Mouse (Mus musculus): ENCODE data around the gene Faf1. TPM values are rescaled to one million over a fixed set of nuclear protein-coding genes. Genes with fewer than 3 reads are reported as not detected.

The Faf1 gene
- polyA plus RNA-seq, 1 experiment from 2014 or later: 27.5 TPM

- no peak overlapping the region for H3K4me3 ChIP-seq (ENCODE audit: control insufficient read depth in 1 of 2, insufficient read depth in 1 of 2, low read depth in 1 of 2, low read length in 2 of 2)
- no peak overlapping the region for H3K9ac ChIP-seq (ENCODE audit: low read length)
- no peak overlapping the region for H3K4me2 ChIP-seq (ENCODE audit: low read length)
- no peaks in the 10 kb centered on the region for H3K9me3 ChIP-seq (ENCODE audit: control insufficient read depth, low read length)
- no peaks in the 10 kb centered on the region for H3K4me1 ChIP-seq (ENCODE audit: control insufficient read depth in 2 of 2, insufficient read depth in 2 of 2, low read length in 2 of 2)
- ATAC-seq (ENCODE audit: insufficient number of reproducible peaks, insufficient read depth, low FRiP score, low read depth): no peak
- no peak overlapping the region for H3K27ac ChIP-seq (replicated peaks in 1 of 2; ENCODE audit: control insufficient read depth in 1 of 2, insufficient read depth in 1 of 2, low read depth in 2 of 2, low read length in 2 of 2)
- WGBS: 34% methylated on average over 6 of the region's 6 CpGs
- peaks cover 80% of the 10 kb centered on the region for H3K27me3 ChIP-seq (ENCODE audit: control insufficient read depth, insufficient read depth, low read length)
- no peaks in the 10 kb centered on the region for H3K36me3 ChIP-seq (ENCODE audit: control insufficient read depth, insufficient read depth, low read length)
These were observed 312.8 kb downstream of the Faf1 start for GRCm38 (mm10) chr4:109989213-109989612.

GRCm38 (mm10) chr4:110006044-110006443 lies 329.7 kb downstream of the Faf1 start:
- Histone ChIP-seq H3K9ac (ENCODE audit: low read length) (no peak overlapping the region), H3K27me3 (ENCODE audit: control insufficient read depth, insufficient read depth, low read length) (no peaks in the 10 kb centered on the region), H3K9me3 (ENCODE audit: control insufficient read depth, low read length) (no peaks in the 10 kb centered on the region), H3K4me1 (ENCODE audit: control insufficient read depth in 2 of 2, insufficient read depth in 2 of 2, low read length in 2 of 2) (no peaks in the 10 kb centered on the region), H3K4me3 (ENCODE audit: control insufficient read depth in 1 of 2, insufficient read depth in 1 of 2, low read depth in 1 of 2, low read length in 2 of 2) (no peak overlapping the region), H3K27ac (replicated peaks in 1 of 2; ENCODE audit: control insufficient read depth in 1 of 2, insufficient read depth in 1 of 2, low read depth in 2 of 2, low read length in 2 of 2) (no peak overlapping the region), H3K36me3 (ENCODE audit: control insufficient read depth, insufficient read depth, low read length) (no peaks in the 10 kb centered on the region), H3K4me2 (ENCODE audit: low read length) (no peak overlapping the region)
- WGBS: 86% methylated on average over 1 of the region's 1 CpGs
- no peak for ATAC-seq (ENCODE audit: insufficient number of reproducible peaks, insufficient read depth, low FRiP score, low read depth)

Other genes with a start within 250 kb of the Faf1 start
- 74.2 and 76.8 TPM in 2 replicates for gene Rnf11, start 191.9 kb upstream of the Faf1 start, polyA plus RNA-seq (2014; fragmentation: Nextera tagmentation; extraction: Ambion mirVana)
- gene 4930522H14Rik, start 145.3 kb upstream of the Faf1 start, polyA plus RNA-seq (2014; fragmentation: Nextera tagmentation; extraction: Ambion mirVana): not detected in 2 replicates
- gene Cdkn2c, start 9.4 kb upstream of the Faf1 start, polyA plus RNA-seq (2014; fragmentation: Nextera tagmentation; extraction: Ambion mirVana): 13.7 and 15.3 TPM in 2 replicates

All from heart, embryonic 14.5 days (tissue).